Mouse (Mus musculus): ENCODE measurements around the gene Txndc12. TPM values are rescaled to one million over a fixed set of nuclear protein-coding genes. Genes with fewer than 3 reads are reported as not detected.

Gene Txndc12
- total RNA-seq, 2 experiments from 2014 or later: 43.8 to 47.8 TPM

- DNase-seq (ENCODE audit: extremely low spot score in 1 of 2, low spot score in 2 of 2): no peak
- intact Hi-C loops (cut with DNase I): no loop called here
These were observed 7.6 kb downstream of the Txndc12 start for GRCm38 (mm10) chr4:108841920-108842578.

GRCm38 (mm10) chr4:108843336-108843735, 8.9 kb downstream of the Txndc12 start:
- no peak for DNase-seq (ENCODE audit: extremely low spot score in 1 of 2, low spot score in 2 of 2)
- intact Hi-C loops (cut with DNase I): no loop called here

- no peak for DNase-seq (ENCODE audit: extremely low spot score in 1 of 2, low spot score in 2 of 2)
- intact Hi-C loops (cut with DNase I): no loop called here
These were observed 11.6 kb downstream of the Txndc12 start for GRCm38 (mm10) chr4:108845824-108846569.

- intact Hi-C loops (cut with DNase I): no loop called here
- peak; percentile 82 to 86 for DNase-seq (ENCODE audit: extremely low spot score in 1 of 2, low spot score in 2 of 2)
These were observed 13.5 kb downstream of the Txndc12 start, which contains the start of gene Kti12 for GRCm38 (mm10) chr4:108847715-108848504. Gene Kti12 (plus strand): TSS chr4:108847785.

- no peak for DNase-seq (ENCODE audit: extremely low spot score in 1 of 2, low spot score in 2 of 2)
- intact Hi-C loops (cut with DNase I): no loop called here
These were observed 14.1 kb downstream of the Txndc12 start, which contains the start of gene A730015C16Rik for GRCm38 (mm10) chr4:108848505-108848848. Gene A730015C16Rik (minus strand): TSS chr4:108848619.

GRCm38 (mm10) chr4:108866806-108867205, 32.4 kb downstream of the Txndc12 start:
- intact Hi-C loops (cut with DNase I): loop anchor here (5.0 kb wide), 1 partner anchor 180 kb away; no protein-coding TSS in a partner anchor
- DNase-seq (ENCODE audit: extremely low spot score in 1 of 2, low spot score in 2 of 2): no peak

GRCm38 (mm10) chr4:108869730-108870374, 35.5 kb downstream of the Txndc12 start:
- DNase-seq (ENCODE audit: extremely low spot score in 1 of 2, low spot score in 2 of 2): peak; percentile 81 to 91
- intact Hi-C loops (cut with DNase I): loop anchor here (1.0 to 10.0 kb wide), 3 partner anchors 106 to 295 kb away; no protein-coding TSS in a partner anchor

- intact Hi-C loops (cut with DNase I): loop anchor here (10.0 kb wide), 1 partner anchor 291 kb away; no protein-coding TSS in a partner anchor
- no peak for DNase-seq (ENCODE audit: extremely low spot score in 1 of 2, low spot score in 2 of 2)
These were observed 39.3 kb downstream of the Txndc12 start for GRCm38 (mm10) chr4:108873746-108874145.

GRCm38 (mm10) chr4:108877901-108878300, 43.5 kb downstream of the Txndc12 start:
- DNase-seq (ENCODE audit: extremely low spot score in 1 of 2, low spot score in 2 of 2): no peak
- intact Hi-C loops (cut with DNase I): loop anchor here (10.0 kb wide), 1 partner anchor 287 kb away; no protein-coding TSS in a partner anchor

GRCm38 (mm10) chr4:108878963-108879822, 44.8 kb downstream of the Txndc12 start, which contains the start of gene Rab3b:
Gene Rab3b (plus strand): TSS chr4:108879063.
- DNase-seq (ENCODE audit: extremely low spot score in 1 of 2, low spot score in 2 of 2): peak; percentile 29 to 76
- intact Hi-C loops (cut with DNase I): loop anchor here (10.0 kb wide), 1 partner anchor 286 kb away; no protein-coding TSS in a partner anchor

GRCm38 (mm10) chr4:108883815-108884214, 49.4 kb downstream of the Txndc12 start:
- intact Hi-C loops (cut with DNase I): no loop called here
- no peak for DNase-seq (ENCODE audit: extremely low spot score in 1 of 2, low spot score in 2 of 2)

GRCm38 (mm10) chr4:108887456-108887855, 53.1 kb downstream of the Txndc12 start:
- no peak for DNase-seq (ENCODE audit: extremely low spot score in 1 of 2, low spot score in 2 of 2)
- intact Hi-C loops (cut with DNase I): no loop called here

- DNase-seq (ENCODE audit: extremely low spot score in 1 of 2, low spot score in 2 of 2): no peak
- intact Hi-C loops (cut with DNase I): no loop called here
These were observed 56.5 kb downstream of the Txndc12 start for GRCm38 (mm10) chr4:108890876-108891275.

- DNase-seq (ENCODE audit: extremely low spot score in 1 of 2, low spot score in 2 of 2): no peak
- intact Hi-C loops (cut with DNase I): no loop called here
These were observed 66.0 kb downstream of the Txndc12 start for GRCm38 (mm10) chr4:108900421-108900820.

- intact Hi-C loops (cut with DNase I): no loop called here
- DNase-seq (ENCODE audit: extremely low spot score in 1 of 2, low spot score in 2 of 2): no peak
These were observed 68.5 kb downstream of the Txndc12 start for GRCm38 (mm10) chr4:108902886-108903285.

GRCm38 (mm10) chr4:108903346-108903745, 68.9 kb downstream of the Txndc12 start:
- intact Hi-C loops (cut with DNase I): no loop called here
- DNase-seq (ENCODE audit: extremely low spot score in 1 of 2, low spot score in 2 of 2): no peak

GRCm38 (mm10) chr4:108904076-108904475, 69.7 kb downstream of the Txndc12 start:
- no peak for DNase-seq (ENCODE audit: extremely low spot score in 1 of 2, low spot score in 2 of 2)
- intact Hi-C loops (cut with DNase I): no loop called here

GRCm38 (mm10) chr4:108904790-108905189, 70.4 kb downstream of the Txndc12 start:
- intact Hi-C loops (cut with DNase I): no loop called here
- DNase-seq (ENCODE audit: extremely low spot score in 1 of 2, low spot score in 2 of 2): no peak

All from left cerebral cortex, postnatal 10 days (tissue).